Mouse (Mus musculus) lung, postnatal 0 days (tissue): Measurements from ENCODE around the gene Elmod1.

Experiments
- CTCF ChIP-seq: IDR thresholded peaks from 2 replicates; pipeline ENCODE4 v1.5.1; 2016; ENCODE audit warnings: antibody characterized with exemption, mild to moderate bottlenecking
- EP300 ChIP-seq: IDR thresholded peaks from 2 replicates; pipeline ENCODE4 v1.6.1; 2016; ENCODE audit warnings: antibody characterized with exemption, mild to moderate bottlenecking, control low read depth

DNA sequence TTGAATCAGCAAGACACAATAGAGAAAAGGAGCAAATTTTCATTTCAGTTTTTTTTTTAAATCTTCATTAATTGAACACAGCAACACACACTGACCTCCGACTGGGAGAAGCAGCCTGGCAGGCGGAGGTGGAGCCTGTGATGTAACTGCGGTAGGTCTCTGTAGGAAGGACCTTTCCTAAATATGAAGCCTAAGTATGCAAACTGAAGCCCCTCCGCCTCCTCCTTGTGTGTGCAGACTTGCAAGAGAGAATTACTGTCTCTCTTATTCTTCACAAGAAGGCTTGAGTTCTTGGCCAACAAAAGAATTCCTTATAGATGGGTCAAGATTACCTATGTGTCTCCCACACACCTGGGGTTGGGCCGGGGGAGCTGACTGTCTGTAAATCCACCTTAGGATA lies 1.9 kb downstream of the Elmod1 start:
- TF ChIP-seq EP300 = no peak
- TF ChIP-seq CTCF = no peak
